Mouse (Mus musculus) R1 (cell line): ENCODE data around the gene Dusp22.

Source experiments
- DNase-seq: peaks from one replicate; pipeline ENCODE4 v3.0.0-alpha.2; 2018; ENCODE audit warnings: low read depth, low spot score

The Dusp22 gene

GRCm38 (mm10) chr13:30669277-30669676, 9.5 kb downstream of the Dusp22 start:
- no peak for DNase-seq

GRCm38 (mm10) chr13:30673878-30674277, 14.1 kb downstream of the Dusp22 start:
- no peak for DNase-seq

- no peak for DNase-seq
Observed at GRCm38 (mm10) chr13:30678822-30679221, 19.0 kb downstream of the Dusp22 start.

GRCm38 (mm10) chr13:30681866-30682265, 22.1 kb downstream of the Dusp22 start:
- no peak for DNase-seq

DNA sequence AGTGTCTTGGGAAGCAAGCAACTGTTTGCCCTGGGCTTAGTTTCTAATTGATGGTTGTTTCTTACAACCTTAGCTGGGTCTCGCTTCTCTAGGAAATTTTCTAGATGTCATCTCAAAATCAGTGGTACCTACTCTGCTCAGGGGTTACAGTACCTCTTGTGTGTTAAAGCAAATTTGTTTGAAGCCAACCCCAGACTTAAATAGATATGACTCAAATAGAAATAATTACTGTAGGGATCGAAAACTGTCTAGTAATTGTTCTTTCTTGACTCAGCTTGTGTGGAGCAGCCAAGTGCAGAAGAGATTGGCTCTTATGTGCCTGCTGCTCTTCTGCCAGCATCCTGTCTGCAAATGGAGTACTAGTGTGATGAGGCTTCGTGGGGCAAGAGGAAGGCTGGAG, 22.5 kb downstream of the Dusp22 start:
- DNase-seq, result no peak

DNA sequence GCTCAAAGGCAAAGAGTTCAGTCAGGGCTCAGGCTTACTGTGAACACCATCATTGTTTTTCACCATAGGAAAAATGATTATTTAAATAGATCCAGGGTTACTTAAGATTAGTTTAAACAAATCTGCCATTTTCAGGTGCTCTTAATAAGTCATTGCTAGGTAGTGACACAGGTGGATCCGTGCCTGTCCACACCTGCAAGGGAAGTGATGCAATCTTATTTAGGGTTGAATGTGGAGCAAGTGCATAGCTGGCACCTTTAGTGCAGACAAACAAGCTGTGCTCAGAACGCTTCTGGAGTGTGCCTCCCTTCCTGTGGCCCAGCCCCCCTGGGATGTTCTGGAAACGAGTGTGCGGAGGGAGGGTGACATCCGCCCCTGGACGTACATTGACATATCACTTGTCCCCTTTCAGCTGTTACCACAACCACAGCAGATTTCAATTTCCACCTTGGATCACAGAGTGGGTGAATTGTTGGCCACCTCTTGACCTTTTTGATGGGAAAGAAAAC, 24.9 kb downstream of the Dusp22 start:
- DNase-seq, result no peak

DNA sequence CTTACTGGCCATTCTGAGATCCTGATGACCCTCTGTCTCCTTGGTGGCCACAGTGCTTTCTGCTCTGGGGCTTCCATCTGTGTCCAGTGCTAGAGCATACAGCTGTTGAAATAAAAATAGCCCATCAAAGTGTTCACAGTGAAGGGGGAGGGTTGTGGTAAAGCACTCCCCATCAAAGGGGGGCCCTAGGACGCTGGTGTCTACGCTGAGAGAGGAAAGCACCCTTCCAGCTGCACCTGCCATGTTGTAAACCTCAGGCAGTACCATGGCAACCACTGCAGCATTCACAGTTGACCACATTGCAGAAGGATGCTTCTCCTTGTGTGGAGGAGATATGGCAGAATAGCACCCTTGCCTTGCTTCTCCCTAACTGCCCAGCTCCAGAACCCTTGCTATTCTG, 26.2 kb downstream of the Dusp22 start:
- DNase-seq, result no peak

GRCm38 (mm10) chr13:30688035-30688616, 28.3 kb downstream of the Dusp22 start:
- DNase-seq, result no peak

- no peak for DNase-seq
Observed at GRCm38 (mm10) chr13:30689475-30689874, 29.7 kb downstream of the Dusp22 start.

GRCm38 (mm10) chr13:30691441-30692292, 31.9 kb downstream of the Dusp22 start:
- DNase-seq, result no peak

DNA sequence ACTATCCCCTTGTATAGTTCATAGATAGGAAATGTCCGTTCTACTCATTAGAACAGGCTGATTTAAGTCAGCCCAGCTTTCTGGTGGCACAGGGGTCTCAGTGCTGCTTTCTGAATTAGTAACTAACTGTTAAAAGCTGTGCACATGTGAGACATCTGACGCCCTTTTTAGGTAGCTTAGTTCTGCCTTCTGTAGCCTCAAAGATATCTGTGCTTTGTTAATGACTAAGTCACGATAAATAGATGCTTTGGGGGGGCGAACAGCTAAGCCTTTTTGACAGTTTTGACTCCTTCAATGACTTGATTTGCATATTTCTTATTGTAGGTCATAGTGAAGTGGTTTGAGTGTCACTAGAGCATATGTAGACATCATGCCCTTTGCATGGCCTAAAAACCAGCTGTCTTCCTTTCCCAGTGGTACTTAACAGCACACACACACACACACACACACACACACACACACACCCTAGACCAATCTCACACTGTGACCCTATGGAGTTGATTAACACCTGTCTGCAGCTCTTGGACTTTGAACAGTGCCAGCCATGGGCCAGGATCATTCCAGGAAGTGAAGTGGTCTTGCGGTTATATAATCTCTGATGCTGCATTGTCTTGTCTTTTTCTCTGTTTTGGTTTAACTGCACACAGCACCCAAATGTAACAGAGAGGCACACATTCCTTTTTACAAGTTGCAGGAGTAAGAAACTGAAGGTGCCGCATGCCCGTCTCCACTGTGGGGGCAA, 33.0 kb downstream of the Dusp22 start:
- DNase-seq, result no peak

GRCm38 (mm10) chr13:30695232-30695631, 35.4 kb downstream of the Dusp22 start:
- no peak for DNase-seq

DNA sequence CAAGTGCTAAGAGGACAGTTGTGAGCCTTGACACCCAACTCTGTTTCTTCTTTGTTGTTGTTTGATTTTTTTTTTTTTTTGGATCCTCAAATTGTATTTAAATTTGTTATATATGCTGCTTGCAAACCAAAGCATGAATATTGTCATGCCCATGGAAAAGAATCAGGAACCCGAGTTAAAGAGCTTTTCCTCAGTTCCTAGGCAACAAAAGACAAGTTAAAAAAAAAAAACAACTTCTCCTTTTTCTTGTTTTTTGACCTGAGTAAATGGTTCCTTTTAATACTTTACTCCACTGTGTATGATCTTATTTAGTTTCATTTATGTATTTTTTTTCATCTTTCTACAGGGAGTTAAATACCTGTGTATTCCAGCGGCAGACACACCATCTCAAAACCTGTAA, 36.1 kb downstream of the Dusp22 start:
- DNase-seq, result no peak

GRCm38 (mm10) chr13:30697880-30698279, 38.1 kb downstream of the Dusp22 start:
- no peak for DNase-seq

DNA sequence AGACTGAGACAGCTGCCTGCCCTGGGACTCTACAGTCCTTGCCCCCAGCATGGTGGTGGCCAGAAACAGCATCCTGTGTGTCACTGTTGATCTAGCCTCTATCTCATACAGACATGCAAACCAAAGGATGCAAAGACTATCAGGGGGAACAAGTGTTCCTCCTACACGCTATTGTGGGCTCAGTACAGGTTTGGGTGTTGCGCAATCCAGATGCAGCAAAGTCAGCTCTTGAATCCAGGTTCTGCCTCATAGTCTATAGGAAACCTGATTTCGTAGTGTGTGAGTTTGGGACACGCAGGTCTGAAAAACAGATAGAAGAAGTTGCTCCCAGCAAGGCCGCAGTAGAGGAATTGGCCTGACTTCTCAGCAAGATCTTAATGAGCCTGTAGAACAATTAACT, 42.9 kb downstream of the Dusp22 start:
- no peak for DNase-seq

DNA sequence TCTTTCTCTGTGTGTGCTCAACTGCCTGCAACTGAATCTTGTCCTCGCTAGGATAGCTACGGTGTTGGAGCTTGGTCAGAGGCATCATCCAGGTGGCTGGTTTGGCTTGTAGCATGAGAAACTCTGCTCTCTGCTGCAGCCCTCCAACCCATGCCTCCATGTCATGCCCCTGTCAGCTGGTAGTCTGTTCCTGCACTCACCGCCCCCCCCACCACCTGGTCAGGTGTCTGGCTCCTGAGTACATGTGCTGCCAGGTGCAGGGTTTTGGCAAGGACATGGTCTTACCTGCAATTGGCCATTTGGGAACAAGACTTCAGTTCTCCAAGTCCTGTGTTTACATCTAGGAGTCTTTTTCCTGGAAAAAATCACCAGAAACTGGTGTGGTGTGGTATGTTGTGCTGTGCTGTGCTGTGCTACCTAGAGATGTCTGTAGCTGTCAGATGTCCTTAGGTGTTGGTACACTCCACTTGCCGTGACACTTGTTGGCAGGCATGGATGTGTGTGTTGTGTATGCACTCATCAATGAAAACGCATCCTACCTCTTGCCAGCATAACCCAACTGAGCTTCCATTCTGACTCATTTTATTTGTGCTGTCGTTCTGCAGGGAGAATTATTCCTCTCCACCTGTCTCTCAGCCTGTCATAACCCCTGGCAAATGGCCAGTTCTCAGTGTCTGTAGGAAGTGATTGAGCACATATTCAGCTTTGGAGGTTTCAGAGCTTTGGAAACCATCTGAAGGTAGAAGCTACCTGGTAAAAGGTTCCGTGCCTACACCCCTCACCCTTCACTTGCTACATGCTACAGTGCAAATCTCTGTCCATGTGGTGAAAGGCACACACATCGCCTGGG, 44.7 kb downstream of the Dusp22 start:
- no peak for DNase-seq

GRCm38 (mm10) chr13:30711066-30711465, 51.3 kb downstream of the Dusp22 start:
- DNase-seq, result no peak

GRCm38 (mm10) chr13:30711711-30712110, 51.9 kb downstream of the Dusp22 start:
- DNase-seq, result no peak

- no peak for DNase-seq
Observed at GRCm38 (mm10) chr13:30712280-30712679, 52.5 kb downstream of the Dusp22 start.

DNA sequence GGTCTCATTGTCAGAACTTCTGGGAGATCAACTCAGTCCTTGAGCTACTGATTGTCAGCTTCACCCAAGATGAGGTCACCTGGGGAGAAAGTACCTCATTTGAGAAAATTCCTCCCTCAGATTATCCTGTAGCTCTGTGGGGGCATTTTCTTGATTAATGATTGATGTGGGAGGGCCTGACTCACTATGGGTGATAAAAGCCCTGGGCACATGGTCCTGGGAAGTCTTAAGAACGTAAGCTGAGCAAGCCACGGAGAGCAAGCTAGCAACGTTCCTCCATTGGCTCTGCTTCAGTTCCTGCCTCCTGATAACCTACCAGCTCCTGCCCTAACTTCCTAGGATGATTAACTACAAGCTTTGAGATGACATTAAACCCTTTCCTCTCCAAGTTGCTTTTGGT, 53.8 kb downstream of the Dusp22 start:
- no peak for DNase-seq

GRCm38 (mm10) chr13:30714552-30714951, 54.8 kb downstream of the Dusp22 start:
- no peak for DNase-seq
